Mouse (Mus musculus) layer of hippocampus, adult 18-20 months (tissue): Measurements from ENCODE around the gene Camk1g. TPM values are rescaled to one million over a fixed set of nuclear protein-coding genes. Genes with fewer than 3 reads are reported as not detected.

Source experiments
- DNase-seq, 2 experiments: peaks; one replicate each; pipeline ENCODE4 v3.0.0; 2022; ENCODE audit warnings: low spot score in 2 of 2
- total RNA-seq, 2 experiments: library from RNA; stranded (reverse); gene quantifications; 2 replicates each; pipeline ENCODE4 v1.2.3; 2021

Gene Camk1g
- total RNA-seq, 2 experiments from 2014 or later, result 23.5 to 26.6 TPM

GRCm38 (mm10) chr1:193309785-193310518 is 60.1 kb downstream of the Camk1g start:
- no peak for DNase-seq

GRCm38 (mm10) chr1:193306832-193307231 is 63.3 kb downstream of the Camk1g start:
- no peak for DNase-seq

- peak in 1 of 2 experiments; percentile 73 for DNase-seq
Observed at GRCm38 (mm10) chr1:193305386-193305785, 64.7 kb downstream of the Camk1g start.

- DNase-seq, result no peak
Observed at GRCm38 (mm10) chr1:193303096-193303495, 67.0 kb downstream of the Camk1g start.

- DNase-seq, result no peak
Observed at GRCm38 (mm10) chr1:193302093-193302405, 68.0 kb downstream of the Camk1g start.

GRCm38 (mm10) chr1:193301216-193302092 is 68.6 kb downstream of the Camk1g start:
- no peak for DNase-seq

GRCm38 (mm10) chr1:193299995-193300394 is 70.1 kb downstream of the Camk1g start:
- DNase-seq, result no peak

GRCm38 (mm10) chr1:193298141-193298765 is 71.8 kb downstream of the Camk1g start:
- DNase-seq, result peak in 1 of 2 experiments; percentile 40

Other genes with a start within 250 kb of the Camk1g start
- gene Diexf, start 240.0 kb downstream of the Camk1g start, total RNA-seq, result 10 to 100 TPM; 24.4 to 26.8 TPM
- under 1 TPM; 0.81 to 0.92 TPM for gene Irf6, start 217.2 kb downstream of the Camk1g start, total RNA-seq
- gene A130010J15Rik, start 202.3 kb downstream of the Camk1g start, total RNA-seq, result 1 to 10 TPM; 4.1 to 4.8 TPM
- 1 to 10 TPM; 1.4 to 1.9 TPM for gene Traf3ip3, start 168.6 kb downstream of the Camk1g start, total RNA-seq
- gene Lamb3, start 162.6 kb downstream of the Camk1g start, total RNA-seq, result under 1 TPM; 0.81 to 0.89 TPM
- gene Hsd11b1, start 106.2 kb downstream of the Camk1g start, total RNA-seq, result 10 to 100 TPM; 38.2 to 40.7 TPM
- 10 to 100 TPM in 1 of 2 experiments, 1 to 10 TPM in 1; 9.4 to 10.2 TPM for gene G0s2, start 97.1 kb downstream of the Camk1g start, total RNA-seq